Mouse (Mus musculus) stomach, postnatal 0 days (tissue): Measurements from ENCODE around the gene Gzmm.

Experiments used
- CTCF ChIP-seq: IDR thresholded peaks from 2 replicates; pipeline ENCODE4 v1.5.1; 2016; ENCODE audit warnings: antibody characterized with exemption, low read depth, mild to moderate bottlenecking, moderate library complexity
- EP300 ChIP-seq: optimal IDR thresholded peaks from 2 replicates; pipeline ENCODE3; 2016; ENCODE audit warnings: antibody characterized with exemption

DNA sequence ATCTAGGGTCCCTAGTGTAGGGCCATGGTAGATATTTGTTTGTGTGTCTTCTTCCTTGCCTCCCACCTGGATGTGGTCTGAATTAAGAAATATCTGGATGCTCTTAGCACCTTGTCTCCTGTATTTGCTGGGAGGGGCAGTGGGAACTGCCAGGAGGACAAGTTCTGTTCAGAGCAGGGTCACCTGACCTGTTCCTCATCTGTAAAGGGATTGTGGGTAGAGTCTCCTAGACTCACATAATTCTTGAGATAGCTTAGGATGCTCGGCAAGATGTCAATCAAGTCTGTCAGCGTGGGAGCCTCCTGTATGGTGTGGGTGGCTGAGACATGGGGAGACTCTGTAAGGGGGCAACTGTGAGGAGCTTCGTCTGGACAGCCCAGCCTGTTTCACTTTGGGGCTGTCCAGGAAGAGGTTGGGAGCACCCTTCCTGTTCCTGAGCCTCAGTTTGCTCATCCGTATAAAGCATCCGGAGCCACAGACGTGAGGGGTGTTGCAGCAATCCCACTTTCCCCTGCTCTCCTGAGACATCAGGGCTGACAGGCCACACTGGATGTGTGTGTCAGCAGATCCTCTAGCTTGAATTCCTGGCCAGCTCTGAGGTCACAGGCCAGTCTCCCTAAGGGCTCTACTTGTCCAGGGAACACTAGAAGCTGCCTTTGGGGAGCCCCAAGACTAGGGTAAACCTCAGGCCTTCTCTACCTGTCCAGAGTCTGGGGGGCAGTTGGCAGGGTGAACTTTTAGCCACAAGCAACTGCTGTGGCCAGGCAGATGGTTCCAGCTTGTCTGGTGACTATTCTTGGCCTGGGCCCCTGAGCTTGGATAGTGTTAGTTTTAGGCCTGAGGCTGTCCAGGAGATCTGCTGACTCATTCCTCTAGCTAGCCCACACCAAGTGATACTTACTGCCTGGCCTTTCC is 4.8 kb upstream of the Gzmm start:
- TF ChIP-seq EP300 (no peak), CTCF (no peak)
